Mouse (Mus musculus) WW6 (cell line): Measurements from ENCODE around the gene Bdp1.
A peak's percentile ranks its signal among the peaks of the same experiment; 100 is the strongest.
"Not testable (repeated sequence)": the region's sequence is repeated elsewhere in the genome, so short reads cannot be mapped to it uniquely, and the experiment has no call there.

Source experiments
- DNase-seq: peaks from one replicate; pipeline ENCODE4 v3.0.0-alpha.2; 2013; ENCODE audit warnings: low read depth, low spot score

Gene Bdp1

GRCm38 (mm10) chr13:100103748-100104254, at the start of gene Bdp1:
Gene Bdp1 (minus strand): TSS chr13:100104070.
- peak; percentile 67 for DNase-seq

GRCm38 (mm10) chr13:100152659-100153058, 48.8 kb upstream of the Bdp1 start:
- no peak for DNase-seq

- DNase-seq, result no peak
These were observed 37.9 kb upstream of the Bdp1 start for GRCm38 (mm10) chr13:100141646-100142314.

GRCm38 (mm10) chr13:100125258-100125643, 21.4 kb upstream of the Bdp1 start:
- DNase-seq, result no peak

GRCm38 (mm10) chr13:100124423-100125257, 20.8 kb upstream of the Bdp1 start, which contains the start of gene Smn1:
Gene Smn1 (plus strand): TSS chr13:100124852.
- DNase-seq, result peak; percentile 73

- no peak for DNase-seq
These were observed 20.1 kb upstream of the Bdp1 start for GRCm38 (mm10) chr13:100123970-100124369.

- DNase-seq, result no peak
These were observed 8.5 kb upstream of the Bdp1 start for GRCm38 (mm10) chr13:100112218-100112972.

- DNase-seq, result no peak
These were observed 4.0 kb upstream of the Bdp1 start, which contains the start of gene Serf1 for GRCm38 (mm10) chr13:100107652-100108472. Gene Serf1 (plus strand): TSS chr13:100108012.

GRCm38 (mm10) chr13:100103052-100103658, 715 bp downstream of the Bdp1 start:
- no peak for DNase-seq

GRCm38 (mm10) chr13:100098808-100099207, 5.1 kb downstream of the Bdp1 start:
- DNase-seq, result no peak

GRCm38 (mm10) chr13:100071473-100071872, 32.4 kb downstream of the Bdp1 start:
- no peak for DNase-seq

GRCm38 (mm10) chr13:100067821-100068220, 36.0 kb downstream of the Bdp1 start:
- DNase-seq, result no peak

GRCm38 (mm10) chr13:100063936-100064335, 39.9 kb downstream of the Bdp1 start:
- DNase-seq, result no peak

- DNase-seq, result not testable (repeated sequence)
These were observed 46.1 kb downstream of the Bdp1 start for GRCm38 (mm10) chr13:100057738-100058137.

GRCm38 (mm10) chr13:100026013-100026412, 77.9 kb downstream of the Bdp1 start:
- no peak for DNase-seq

- no peak for DNase-seq
These were observed 87.0 kb downstream of the Bdp1 start for GRCm38 (mm10) chr13:100016891-100017290.

GRCm38 (mm10) chr13:100015937-100016336, 87.9 kb downstream of the Bdp1 start:
- DNase-seq, result peak; percentile 5

GRCm38 (mm10) chr13:100014906-100015895, 88.7 kb downstream of the Bdp1 start, which contains the start of gene Mccc2:
Gene Mccc2 (minus strand): TSS chr13:100015639.
- peak; percentile 82 for DNase-seq

- DNase-seq, result no peak
These were observed 97.9 kb downstream of the Bdp1 start for GRCm38 (mm10) chr13:100005911-100006496.
